Mouse (Mus musculus) midbrain, embryonic 11.5 days (tissue): Measurements from ENCODE around the gene Uts2. TPM values are rescaled to one million over a fixed set of nuclear protein-coding genes. Genes with fewer than 3 reads are reported as not detected.

ENCODE experiments used
- ATAC-seq: fragments of 200-750 bp; cut with Nextera tagmentation; 2 replicates; pipeline ENCODE4 v1.8.0; 2017; ENCODE audit warnings: moderate TSS enrichment, moderate library complexity; ENCODE audit not compliant: low FRiP score
- DNase-seq: peaks from one replicate; pipeline ENCODE4 v3.0.0; 2015; ENCODE audit warnings: low spot score; ENCODE audit errors: missing footprints
- H3K27ac ChIP-seq: fragments of 300-500 bp; sonication (generic); 2 replicates; pipeline ENCODE4 v1.5.1; 2014; ENCODE audit warnings: low read depth, low read length
- H3K27me3 ChIP-seq: fragments of 300-500 bp; sonication (generic); 2 replicates; pipeline ENCODE4 v1.6.1; 2014; ENCODE audit warnings: mild to moderate bottlenecking, low read length, moderate library complexity, mixed read lengths; ENCODE audit not compliant: control insufficient read depth, insufficient read depth
- H3K36me3 ChIP-seq: fragments of 300-500 bp; sonication (generic); 2 replicates; pipeline ENCODE4 v1.6.1; 2014; ENCODE audit warnings: mild to moderate bottlenecking, low read length, moderate library complexity, mixed read lengths; ENCODE audit not compliant: control insufficient read depth, insufficient read depth
- H3K4me1 ChIP-seq: fragments of 300-500 bp; sonication (generic); 2 replicates; pipeline ENCODE4 v1.6.1; 2014; ENCODE audit warnings: low read length; ENCODE audit not compliant: control insufficient read depth, insufficient read depth
- H3K4me2 ChIP-seq: fragments of 300-500 bp; sonication (generic); 2 replicates; pipeline ENCODE4 v1.6.1; 2014; ENCODE audit warnings: mild to moderate bottlenecking, moderate library complexity
- H3K4me3 ChIP-seq: fragments of 300-500 bp; sonication (generic); 2 replicates; pipeline ENCODE4 v1.5.1; 2014; ENCODE audit warnings: low read depth, low read length
- H3K9ac ChIP-seq: fragments of 300-500 bp; sonication (generic); 2 replicates; pipeline ENCODE4 v1.6.1; 2014; ENCODE audit warnings: low read length
- H3K9me3 ChIP-seq: fragments of 300-500 bp; sonication (generic); 2 replicates; pipeline ENCODE4 v1.6.1; 2016; ENCODE audit warnings: low read length; ENCODE audit not compliant: control insufficient read depth
- WGBS: fragments of 180-500 bp; shearing (Covaris S2); extraction: QIAGEN DNeasy Blood & Tissue Kit; methylation state at CpG from one replicate; pipeline ENCODE4 v1.1.7; 2014; 5-methylcytosine and 5-hydroxymethylcytosine counted together
- polyA plus RNA-seq: library from polyadenylated mRNA; unstranded; fragments of >200 nt; fragmentation: Nextera tagmentation; extraction: Ambion mirVana; gene quantifications from 2 replicates; pipeline ENCODE4 v1.2.1, GENCODE M21; 2014

Uts2 gene
- polyA plus RNA-seq = not detected in 2 replicates

DNA sequence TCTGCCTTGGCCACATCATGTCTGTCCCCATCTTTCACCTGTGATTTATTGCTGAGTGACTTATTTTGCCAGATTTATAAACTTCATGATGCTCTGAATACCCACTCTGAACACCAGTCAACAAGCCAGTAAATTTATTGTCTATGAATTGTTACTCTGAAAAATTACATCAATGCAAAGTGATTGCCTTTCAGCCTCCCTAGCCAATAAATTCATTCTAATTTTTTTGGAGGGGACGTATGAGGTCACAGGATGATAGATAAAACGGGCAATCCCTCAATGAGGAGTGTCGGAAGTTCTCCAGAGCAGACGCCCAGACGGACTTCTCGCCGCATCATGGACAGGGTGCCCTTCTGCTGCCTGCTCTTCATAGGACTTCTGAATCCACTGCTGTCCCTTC, at the start of gene Uts2:
Gene Uts2 (plus strand): TSS at position 301 of the 400 bp plus-strand sequence.
- H3K27me3 ChIP-seq = no peaks in the 10 kb centered on the region
- no peak within 1 kb of the TSS for H3K27ac ChIP-seq
- H3K4me1 ChIP-seq = no peaks in the 10 kb centered on the region
- no peak within 1 kb of the TSS for H3K9ac ChIP-seq
- no peaks in the 10 kb centered on the region for H3K9me3 ChIP-seq
- WGBS = 92% methylated on average over 7 of the region's 7 CpGs
- ATAC-seq = no peak
- no peak for DNase-seq
- H3K4me2 ChIP-seq = no peak within 1 kb of the TSS
- no peaks in the 10 kb centered on the region for H3K36me3 ChIP-seq
- no peak within 1 kb of the TSS for H3K4me3 ChIP-seq

GRCm38 (mm10) chr4:150950972-150951371, 45.9 kb upstream of the Uts2 start:
- Histone ChIP-seq H3K4me3 (no peak overlapping the region), H3K27me3 (no peaks in the 10 kb centered on the region), H3K27ac (no peak overlapping the region), H3K9ac (no peak overlapping the region), H3K9me3 (no peaks in the 10 kb centered on the region), H3K36me3 (no peaks in the 10 kb centered on the region), H3K4me2 (no peak overlapping the region), H3K4me1 (no peaks in the 10 kb centered on the region)
- 85% methylated on average over 10 of the region's 10 CpGs for WGBS
- DNase-seq = no peak
- no peak for ATAC-seq

DNA sequence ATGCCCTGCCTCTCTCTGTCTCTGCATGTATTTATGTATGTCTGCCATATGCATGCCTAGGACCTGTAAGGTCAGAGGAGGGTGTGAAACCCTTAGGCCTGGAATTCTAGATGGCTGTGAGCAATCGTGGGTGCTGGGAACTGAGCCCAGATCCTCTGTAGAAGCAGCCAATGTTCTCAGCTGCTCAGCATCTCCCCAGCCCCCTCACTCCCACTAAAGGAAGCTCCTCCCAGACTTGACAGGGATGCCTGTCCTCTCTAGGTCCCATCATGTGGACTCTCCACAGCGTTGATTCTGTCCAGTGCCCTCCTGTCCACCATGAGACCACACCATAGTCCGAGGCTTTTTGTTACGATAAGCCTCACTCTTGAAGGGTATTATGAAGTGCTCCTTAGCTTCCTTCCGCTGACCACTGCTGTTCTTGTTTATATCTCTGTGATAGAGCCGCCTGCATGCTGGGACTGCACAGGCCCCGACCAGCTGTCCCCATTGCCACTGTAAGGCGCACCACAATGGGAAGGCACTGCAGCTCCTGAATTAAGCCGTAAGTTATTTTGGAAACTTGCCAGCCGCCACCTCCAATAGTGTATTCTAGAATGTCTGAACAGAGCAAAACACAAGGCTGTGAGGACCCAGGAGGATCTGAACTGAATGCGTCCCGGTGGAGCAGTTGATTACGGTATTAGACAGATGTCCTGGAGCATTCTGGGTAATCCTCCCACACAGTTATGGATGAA, 40.4 kb upstream of the Uts2 start:
- no peak overlapping the region for H3K27ac ChIP-seq
- H3K9ac ChIP-seq = no peak overlapping the region
- no peaks in the 10 kb centered on the region for H3K36me3 ChIP-seq
- no peak for DNase-seq
- ATAC-seq = no peak
- no peaks in the 10 kb centered on the region for H3K27me3 ChIP-seq
- no peak overlapping the region for H3K4me2 ChIP-seq
- no peaks in the 10 kb centered on the region for H3K4me1 ChIP-seq
- H3K4me3 ChIP-seq = no peak overlapping the region
- H3K9me3 ChIP-seq = no peaks in the 10 kb centered on the region
- 76% methylated on average over 13 of the region's 13 CpGs for WGBS

GRCm38 (mm10) chr4:150957106-150957458, 39.8 kb upstream of the Uts2 start:
- Histone ChIP-seq H3K4me3 (no peak overlapping the region), H3K9me3 (no peaks in the 10 kb centered on the region), H3K27me3 (no peaks in the 10 kb centered on the region), H3K4me2 (no peak overlapping the region), H3K27ac (no peak overlapping the region), H3K4me1 (no peaks in the 10 kb centered on the region), H3K36me3 (no peaks in the 10 kb centered on the region), H3K9ac (no peak overlapping the region)
- WGBS = 71% methylated on average over 1 of the region's 1 CpGs
- DNase-seq (no peak), ATAC-seq (no peak)

- H3K9me3 ChIP-seq = no peaks in the 10 kb centered on the region
- 81% methylated on average over 7 of the region's 7 CpGs for WGBS
- DNase-seq (no peak), ATAC-seq (no peak)
- H3K27ac ChIP-seq = no peak overlapping the region
- H3K4me2 ChIP-seq = no peak overlapping the region
- no peaks in the 10 kb centered on the region for H3K4me1 ChIP-seq
- H3K36me3 ChIP-seq = no peaks in the 10 kb centered on the region
- no peak overlapping the region for H3K4me3 ChIP-seq
- no peaks in the 10 kb centered on the region for H3K27me3 ChIP-seq
- no peak overlapping the region; the same call in 1 of the 2 replicates for H3K9ac ChIP-seq
Observed at GRCm38 (mm10) chr4:150958536-150958935, 38.4 kb upstream of the Uts2 start.

DNA sequence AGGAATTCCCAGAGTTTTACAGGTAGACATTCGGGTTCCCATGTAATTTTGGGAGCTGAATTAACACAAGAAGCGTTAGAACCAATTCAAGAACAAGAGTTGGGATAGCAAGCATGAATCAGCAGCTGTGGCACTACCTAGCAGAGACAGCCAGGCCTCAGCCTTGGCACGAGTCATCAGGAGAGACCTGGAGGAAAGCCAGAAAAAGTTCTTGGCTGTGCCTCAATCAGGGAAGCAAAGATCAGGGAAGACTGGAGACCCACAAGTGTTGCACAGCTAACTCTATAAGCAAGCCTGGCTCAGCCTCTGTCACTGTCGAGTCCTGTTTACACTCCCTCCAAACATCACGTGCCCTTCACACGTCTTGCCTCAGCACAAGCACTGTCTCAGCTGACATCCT, 34.7 kb upstream of the Uts2 start:
- no peak overlapping the region for H3K27ac ChIP-seq
- no peak overlapping the region for H3K9ac ChIP-seq

GRCm38 (mm10) chr4:150963711-150964110, 33.2 kb upstream of the Uts2 start:
- DNase-seq = no peak
- no peak overlapping the region for H3K4me3 ChIP-seq
- no peak overlapping the region for H3K27ac ChIP-seq
- H3K9ac ChIP-seq = no peak overlapping the region
- no peak overlapping the region for H3K4me2 ChIP-seq
- no peaks in the 10 kb centered on the region for H3K4me1 ChIP-seq
- no peaks in the 10 kb centered on the region for H3K9me3 ChIP-seq
- ATAC-seq = no peak
- 72% methylated on average over 2 of the region's 2 CpGs for WGBS
- H3K36me3 ChIP-seq = no peaks in the 10 kb centered on the region
- H3K27me3 ChIP-seq = no peaks in the 10 kb centered on the region

More for the DNA sequence above, 34.7 kb upstream of the Uts2 start:
- no peaks in the 10 kb centered on the region for H3K9me3 ChIP-seq
- H3K36me3 ChIP-seq = no peaks in the 10 kb centered on the region
- H3K4me3 ChIP-seq = no peak overlapping the region
- no peak for DNase-seq
- no peak overlapping the region for H3K4me2 ChIP-seq
- WGBS = 77% methylated on average over 6 of the region's 6 CpGs
- H3K4me1 ChIP-seq = no peaks in the 10 kb centered on the region
- no peak for ATAC-seq
- no peaks in the 10 kb centered on the region for H3K27me3 ChIP-seq

DNA sequence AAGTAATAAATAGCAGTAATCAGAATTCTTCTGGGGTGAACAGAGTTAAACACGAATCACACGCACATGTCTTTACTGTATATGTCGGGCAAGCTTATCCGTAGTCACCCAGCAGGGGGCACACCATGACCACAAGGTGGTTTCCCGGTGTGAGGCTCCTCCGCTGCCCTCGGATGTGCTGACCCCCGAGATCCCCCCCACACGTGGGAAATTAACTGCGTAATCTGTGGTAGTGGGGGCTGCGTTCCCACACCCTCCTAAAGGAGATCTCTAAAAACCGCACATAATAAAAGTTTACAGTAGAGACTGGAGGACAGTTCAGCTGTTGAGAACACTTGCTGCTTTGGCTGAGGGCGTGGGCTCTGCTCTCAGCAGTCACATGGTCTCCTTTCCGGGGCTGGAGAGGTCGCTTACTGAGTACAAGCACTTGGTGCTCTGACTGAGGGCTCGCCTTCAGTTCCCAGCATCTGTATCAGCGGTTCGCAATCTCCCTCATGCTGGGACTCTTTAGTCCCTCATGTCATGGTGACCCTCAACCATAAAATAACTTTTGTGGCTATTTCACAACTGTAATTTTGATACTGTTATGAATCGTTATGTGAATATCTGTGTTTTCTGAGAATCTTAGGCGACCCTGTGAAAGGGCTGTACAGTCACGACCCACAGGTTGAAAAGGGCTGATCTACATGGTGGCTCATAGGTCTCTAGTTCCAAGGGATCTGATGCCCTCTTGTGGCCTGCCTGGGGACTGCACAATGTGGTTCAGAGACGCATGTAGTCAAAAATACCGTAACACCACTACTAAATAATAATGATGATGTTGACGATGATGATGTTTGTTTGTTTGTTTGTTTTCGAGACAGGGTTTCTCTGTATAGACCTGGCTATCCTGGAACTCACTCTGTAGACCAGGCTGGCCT, 32.0 kb upstream of the Uts2 start:
- no peaks in the 10 kb centered on the region for H3K27me3 ChIP-seq
- H3K4me2 ChIP-seq = peak overlapping the region; percentile 18; the same call in 1 of the 2 replicates
- no peaks in the 10 kb centered on the region for H3K9me3 ChIP-seq
- DNase-seq (peak; percentile 98), ATAC-seq (peak; percentile 68; the same call in 1 of the 2 replicates)
- no peak overlapping the region for H3K9ac ChIP-seq
- H3K4me3 ChIP-seq = no peak overlapping the region
- H3K27ac ChIP-seq = no peak overlapping the region
- WGBS = 16% methylated on average over 25 of the region's 25 CpGs
- H3K36me3 ChIP-seq = no peaks in the 10 kb centered on the region
- no peaks in the 10 kb centered on the region for H3K4me1 ChIP-seq

- no peaks in the 10 kb centered on the region for H3K9me3 ChIP-seq
- H3K36me3 ChIP-seq = no peaks in the 10 kb centered on the region
- 70% methylated on average over 11 of the region's 11 CpGs for WGBS
- no peak overlapping the region for H3K27ac ChIP-seq
- no peaks in the 10 kb centered on the region for H3K4me1 ChIP-seq
- no peaks in the 10 kb centered on the region for H3K27me3 ChIP-seq
- no peak overlapping the region for H3K4me2 ChIP-seq
- no peak overlapping the region for H3K9ac ChIP-seq
- no peak for DNase-seq
- H3K4me3 ChIP-seq = no peak overlapping the region
- ATAC-seq = peak; percentile 27; the same call in 1 of the 2 replicates
Observed at GRCm38 (mm10) chr4:150965555-150965951, 31.3 kb upstream of the Uts2 start.
